Mouse (Mus musculus) central nervous system, embryonic 18 days (tissue): Measurements from ENCODE around the gene Rtn4ip1. TPM values are rescaled to one million over a fixed set of nuclear protein-coding genes. Genes with fewer than 3 reads are reported as not detected.

Experiments
- polyA plus RNA-seq: library from polyadenylated mRNA; depleted of rRNA; stranded (reverse); fragments of >200 nt; gene quantifications from 2 replicates; pipeline ENCODE4 v1.2.3, GENCODE M21; 2012; rRNA removed

Gene Rtn4ip1
- polyA plus RNA-seq = 10.6 and 11.2 TPM in 2 replicates

DNA sequence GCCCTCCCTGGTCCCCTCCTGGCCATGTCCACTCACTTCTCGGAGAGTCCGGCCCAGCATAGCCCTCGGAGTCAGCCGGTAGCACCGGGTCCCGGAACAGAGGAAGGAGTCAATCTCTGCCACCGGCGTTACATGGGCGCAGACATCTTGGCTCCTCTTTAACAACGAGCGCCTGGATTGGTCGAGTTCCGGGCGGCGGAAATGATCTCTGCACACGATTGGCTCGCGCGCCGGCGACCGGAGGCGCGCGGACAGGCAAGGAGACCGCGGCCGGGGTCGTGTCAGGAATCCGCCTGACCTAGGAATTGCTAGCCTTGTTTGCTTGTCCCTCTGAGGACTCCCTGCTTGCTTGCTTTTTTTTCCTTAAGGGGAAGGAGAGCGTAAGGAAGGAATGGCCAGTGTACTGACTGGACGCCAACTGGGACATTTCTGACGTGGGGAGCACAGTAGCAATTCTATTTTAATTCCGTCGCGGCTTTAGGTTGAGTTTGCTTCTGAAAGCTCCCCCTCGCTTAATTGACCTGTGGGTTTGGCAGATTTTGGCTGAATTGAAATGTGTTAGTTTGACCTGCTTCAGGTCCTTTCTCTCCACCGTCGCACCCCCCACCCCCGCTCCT lies at the start of gene Rtn4ip1, which contains the start of gene Qrsl1:
TSS of gene Rtn4ip1 (plus strand) at position 230 of the 617 bp plus-strand sequence.
TSS of gene Qrsl1 (minus strand) at position 168 of the 617 bp plus-strand sequence.

Other genes starting within 250 kb of the Rtn4ip1 start
- 22.3 and 22.4 TPM in 2 replicates for gene Qrsl1, start 62 bp upstream of the Rtn4ip1 start, polyA plus RNA-seq
- 0.28 and 0.32 TPM in 2 replicates for gene Crybg1, start 247.0 kb downstream of the Rtn4ip1 start, polyA plus RNA-seq